Mouse (Mus musculus): ENCODE data around the gene Bbx. TPM values are rescaled to one million over a fixed set of nuclear protein-coding genes. Genes with fewer than 3 reads are reported as not detected.

Gene Bbx
- polyA plus RNA-seq, 1 experiment from 2014 or later = 48.8 TPM

DNA sequence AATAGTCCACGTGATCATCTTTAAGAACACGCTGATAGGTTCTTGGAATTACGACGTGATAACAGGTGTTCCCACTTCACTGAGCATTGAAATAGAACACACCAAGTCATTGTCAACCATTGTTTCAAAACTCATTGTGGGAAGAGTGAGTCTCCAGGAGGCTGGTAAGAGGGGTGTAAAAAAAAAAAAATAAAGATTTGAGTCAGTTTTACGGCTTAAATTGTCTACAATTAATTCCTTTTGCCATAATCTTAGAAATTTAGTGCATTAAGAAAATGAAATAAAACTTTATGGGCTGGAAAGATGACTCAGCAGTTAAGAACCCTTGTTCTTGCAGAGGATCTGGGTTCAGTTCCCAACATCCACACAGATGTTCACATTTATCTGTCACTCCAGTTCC is 261.4 kb downstream of the Bbx start:
- H3K9ac ChIP-seq = no peak overlapping the region
- H3K4me2 ChIP-seq = no peak overlapping the region
- H3K36me3 ChIP-seq (ENCODE audit: poor library complexity, severe bottlenecking) = no peaks in the 10 kb centered on the region
- ATAC-seq = no peak
- H3K9me3 ChIP-seq (replicated peaks) = no peaks in the 10 kb centered on the region
- H3K4me3 ChIP-seq = no peak overlapping the region
- no peak overlapping the region for H3K27ac ChIP-seq
- H3K27me3 ChIP-seq = no peaks in the 10 kb centered on the region
- H3K4me1 ChIP-seq = peaks cover 5% of the 10 kb centered on the region; the same call in 1 of the 2 replicates
- 92% methylated on average over 5 of the region's 5 CpGs for WGBS

DNA sequence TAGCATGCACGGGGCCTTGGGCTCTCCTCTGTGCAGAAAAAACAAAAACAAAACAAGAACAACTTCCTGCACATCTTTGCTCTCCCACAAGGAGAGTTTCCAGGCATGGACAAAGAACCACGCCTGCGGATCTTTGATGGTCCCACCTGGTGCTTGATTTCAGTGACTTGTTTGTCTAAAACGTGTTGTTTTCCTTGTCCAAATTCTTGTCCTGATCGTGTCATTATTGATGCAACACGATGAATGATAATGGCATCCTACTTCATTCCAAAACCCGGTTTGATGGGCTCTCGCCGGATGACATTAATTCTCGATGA is 264.2 kb downstream of the Bbx start:
- Histone ChIP-seq H3K9ac (no peak overlapping the region), H3K27ac (no peak overlapping the region), H3K27me3 (no peaks in the 10 kb centered on the region), H3K4me1 (peaks cover 4% of the 10 kb centered on the region; the same call in 1 of the 2 replicates), H3K4me3 (no peak overlapping the region), H3K9me3 (replicated peaks) (no peaks in the 10 kb centered on the region), H3K4me2 (no peak overlapping the region), H3K36me3 (ENCODE audit: poor library complexity, severe bottlenecking) (no peaks in the 10 kb centered on the region)
- no peak for ATAC-seq
- WGBS = 88% methylated on average over 10 of the region's 10 CpGs

DNA sequence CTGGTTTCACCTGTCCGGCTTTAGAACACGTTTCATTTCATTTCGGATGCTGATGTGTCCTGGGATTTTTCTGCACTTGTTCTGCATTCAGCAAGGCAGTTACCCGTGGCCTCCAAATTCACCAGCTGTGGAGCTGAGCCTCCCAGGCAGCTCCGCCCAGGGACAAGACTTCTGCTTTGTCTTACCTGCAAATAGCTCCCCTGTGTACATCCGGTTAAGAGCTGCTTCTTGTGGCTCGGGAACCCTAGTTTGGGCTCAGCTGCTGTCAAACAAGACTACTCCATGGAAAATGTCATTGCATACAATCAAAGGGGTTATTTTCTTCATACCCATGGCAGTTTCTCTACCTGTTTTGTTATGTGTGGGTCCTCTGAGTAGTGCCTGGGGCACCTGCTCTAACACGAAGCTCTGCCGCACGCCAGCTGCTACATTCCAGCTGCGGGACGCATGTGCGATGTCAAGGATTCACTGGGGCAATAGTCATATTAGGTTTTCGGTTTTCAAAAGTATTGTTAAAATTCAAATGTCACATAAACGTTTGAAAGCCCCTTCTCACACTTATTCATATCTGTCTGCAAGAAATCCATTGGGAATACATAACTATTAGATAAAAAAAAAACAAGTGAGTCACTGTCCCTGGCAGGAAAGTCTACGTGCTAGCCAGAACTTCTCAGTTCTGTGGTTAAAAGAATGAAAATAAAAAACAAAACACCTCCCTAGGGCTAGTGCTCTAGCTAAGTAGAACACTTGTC is 264.8 kb downstream of the Bbx start:
- Histone ChIP-seq H3K4me1 (no peaks in the 10 kb centered on the region), H3K27ac (no peak overlapping the region), H3K9me3 (replicated peaks) (no peaks in the 10 kb centered on the region), H3K4me3 (no peak overlapping the region), H3K36me3 (ENCODE audit: poor library complexity, severe bottlenecking) (no peaks in the 10 kb centered on the region), H3K9ac (no peak overlapping the region), H3K4me2 (no peak overlapping the region), H3K27me3 (no peaks in the 10 kb centered on the region)
- no peak for ATAC-seq
- 85% methylated on average over 16 of the region's 16 CpGs for whole genome bisulfite sequencing

DNA sequence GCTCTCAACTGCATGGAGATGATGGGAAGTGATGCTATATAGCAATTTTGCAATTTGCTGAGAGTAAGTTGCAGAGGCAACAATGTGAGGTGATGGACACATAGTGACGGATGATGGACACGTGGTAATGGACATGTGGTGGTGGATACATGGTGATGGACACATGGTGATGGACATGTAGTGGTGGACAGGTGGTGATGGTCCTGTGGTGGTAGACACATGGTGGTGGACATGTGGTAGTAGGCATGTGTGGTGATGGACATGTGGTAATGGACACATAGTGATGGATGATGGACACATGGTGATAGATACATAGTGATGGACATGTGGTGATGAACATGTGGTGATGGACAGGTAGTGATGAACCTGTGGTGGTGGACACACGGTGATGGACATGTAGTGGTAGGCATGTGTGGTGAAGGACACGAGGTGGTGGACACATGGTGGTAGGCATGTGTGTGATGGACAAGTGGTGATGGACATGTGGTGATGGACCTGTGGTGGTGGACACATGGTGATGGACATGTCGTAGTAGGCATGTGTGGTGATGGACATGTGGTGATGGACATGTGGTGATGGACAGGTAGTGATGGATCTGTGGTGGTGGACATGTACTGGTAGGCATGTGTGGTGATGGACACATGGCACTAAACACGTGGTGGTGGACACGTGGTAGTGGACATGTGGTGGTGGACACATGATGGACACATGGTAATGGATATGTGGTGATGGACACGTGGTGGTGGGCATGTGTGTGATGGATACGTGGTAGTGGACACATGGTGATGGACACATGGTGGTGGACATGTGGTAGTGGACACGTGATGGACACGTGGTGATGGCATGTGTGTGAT is 271.5 kb downstream of the Bbx start:
- Histone ChIP-seq H3K4me1 (no peaks in the 10 kb centered on the region), H3K9ac (no peak overlapping the region), H3K36me3 (ENCODE audit: poor library complexity, severe bottlenecking) (no peaks in the 10 kb centered on the region), H3K27me3 (no peaks in the 10 kb centered on the region), H3K4me2 (no peak overlapping the region), H3K4me3 (no peak overlapping the region), H3K9me3 (replicated peaks) (no peaks in the 10 kb centered on the region), H3K27ac (no peak overlapping the region)
- no peak for ATAC-seq
- 95% methylated on average over 11 of the region's 11 CpGs for WGBS

DNA sequence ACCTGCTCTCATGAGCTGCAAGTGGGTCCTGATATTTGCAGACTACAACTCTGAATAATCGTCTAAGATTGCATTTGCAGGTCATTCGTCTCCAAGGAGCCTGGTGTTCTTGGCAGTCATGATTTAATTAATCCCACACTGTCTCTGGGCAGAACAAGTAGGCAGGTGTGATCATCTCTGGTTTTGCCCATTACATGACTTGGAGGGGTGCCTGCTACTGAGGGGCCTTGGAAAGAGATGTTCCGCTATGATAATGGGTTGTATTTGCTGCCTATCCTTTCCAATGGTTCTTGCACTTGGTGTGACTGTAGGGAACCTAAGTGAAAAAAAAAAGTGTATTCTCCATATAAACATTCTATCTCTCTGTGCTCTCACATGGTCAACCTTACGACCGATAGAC is 273.6 kb downstream of the Bbx start:
- no peaks in the 10 kb centered on the region for H3K36me3 ChIP-seq (ENCODE audit: poor library complexity, severe bottlenecking)
- 90% methylated on average over 5 of the region's 5 CpGs for WGBS

DNA sequence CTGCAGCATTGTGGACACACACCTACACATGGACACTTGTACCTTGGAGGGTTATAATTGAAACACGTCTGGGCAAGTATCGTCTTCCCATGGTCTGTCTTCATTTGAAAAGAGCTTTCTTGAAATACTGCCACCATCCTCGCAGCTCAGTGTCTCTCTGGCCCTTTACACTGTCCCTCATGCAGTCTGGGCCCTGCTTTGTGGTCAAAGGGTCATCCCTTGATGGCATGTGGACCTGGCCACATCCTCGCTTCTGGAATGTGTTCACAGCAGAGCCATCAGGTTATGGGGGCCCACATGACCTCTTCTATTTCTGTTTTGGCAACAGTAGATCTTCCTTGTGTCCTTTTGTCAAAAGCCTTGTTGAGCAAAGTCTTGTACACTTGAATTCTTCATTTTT is 282.6 kb downstream of the Bbx start:
- H3K27ac ChIP-seq = no peak overlapping the region
- ATAC-seq = no peak
- no peak overlapping the region for H3K4me2 ChIP-seq
- 89% methylated on average over 4 of the region's 4 CpGs for WGBS
- H3K9me3 ChIP-seq (replicated peaks) = peaks cover 6% of the 10 kb centered on the region; the same call in 1 of the 2 replicates
- H3K4me3 ChIP-seq = no peak overlapping the region
- H3K4me1 ChIP-seq = peaks cover 6% of the 10 kb centered on the region; the same call in 1 of the 2 replicates
- no peaks in the 10 kb centered on the region for H3K36me3 ChIP-seq (ENCODE audit: poor library complexity, severe bottlenecking)
- no peak overlapping the region for H3K9ac ChIP-seq
- H3K27me3 ChIP-seq = no peaks in the 10 kb centered on the region

More for the DNA sequence above, 273.6 kb downstream of the Bbx start:
- no peak overlapping the region for H3K4me3 ChIP-seq
- no peak overlapping the region for H3K4me2 ChIP-seq
- H3K9ac ChIP-seq = no peak overlapping the region
- H3K4me1 ChIP-seq = no peaks in the 10 kb centered on the region
- H3K27me3 ChIP-seq = no peaks in the 10 kb centered on the region
- ATAC-seq = no peak
- no peaks in the 10 kb centered on the region for H3K9me3 ChIP-seq (replicated peaks)
- no peak overlapping the region for H3K27ac ChIP-seq

DNA sequence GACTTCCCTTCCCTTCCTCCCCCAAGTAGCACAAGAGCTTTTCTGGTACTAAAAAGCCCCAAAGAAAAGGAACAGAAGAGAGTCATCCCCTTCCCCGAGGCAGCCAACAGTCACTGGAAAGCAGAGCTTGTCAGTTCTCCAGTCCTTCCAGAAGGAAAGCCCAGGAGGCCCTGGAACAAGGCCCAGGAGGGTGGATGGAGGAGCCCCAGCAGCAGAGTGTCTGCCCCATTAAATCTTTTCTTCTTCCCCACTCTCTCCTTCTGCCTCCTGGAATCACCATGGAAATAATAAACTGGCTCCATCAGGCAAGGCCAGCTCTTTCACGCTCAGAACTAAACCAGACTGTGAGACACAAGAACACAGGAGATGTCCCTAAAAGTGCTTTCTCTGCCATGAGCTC is 284.3 kb downstream of the Bbx start:
- Histone ChIP-seq H3K9me3 (replicated peaks) (peaks cover 6% of the 10 kb centered on the region; the same call in 1 of the 2 replicates), H3K36me3 (ENCODE audit: poor library complexity, severe bottlenecking) (no peaks in the 10 kb centered on the region), H3K27ac (peak overlapping the region; percentile 15; the same call in 1 of the 2 replicates), H3K4me2 (no peak overlapping the region), H3K4me3 (no peak overlapping the region), H3K9ac (no peak overlapping the region), H3K27me3 (no peaks in the 10 kb centered on the region), H3K4me1 (peaks cover 6% of the 10 kb centered on the region; the same call in 1 of the 2 replicates)
- peak; percentile 71 for ATAC-seq
- 58% methylated on average over 2 of the region's 2 CpGs for WGBS

Other genes with a start within 250 kb of the Bbx start
- not detected in 2 replicates for gene Ccdc54, start 158.8 kb upstream of the Bbx start, polyA plus RNA-seq (2015; fragmentation: Nextera tagmentation; extraction: Ambion mirVana)

Data from forebrain, embryonic 13.5 days (tissue).